Mouse (Mus musculus): ENCODE data around the gene Ldb1. TPM values are rescaled to one million over a fixed set of nuclear protein-coding genes. Genes with fewer than 3 reads are reported as not detected.

The Ldb1 gene
- polyA plus RNA-seq, 1 experiment from 2014 or later: 78.9 TPM

DNA sequence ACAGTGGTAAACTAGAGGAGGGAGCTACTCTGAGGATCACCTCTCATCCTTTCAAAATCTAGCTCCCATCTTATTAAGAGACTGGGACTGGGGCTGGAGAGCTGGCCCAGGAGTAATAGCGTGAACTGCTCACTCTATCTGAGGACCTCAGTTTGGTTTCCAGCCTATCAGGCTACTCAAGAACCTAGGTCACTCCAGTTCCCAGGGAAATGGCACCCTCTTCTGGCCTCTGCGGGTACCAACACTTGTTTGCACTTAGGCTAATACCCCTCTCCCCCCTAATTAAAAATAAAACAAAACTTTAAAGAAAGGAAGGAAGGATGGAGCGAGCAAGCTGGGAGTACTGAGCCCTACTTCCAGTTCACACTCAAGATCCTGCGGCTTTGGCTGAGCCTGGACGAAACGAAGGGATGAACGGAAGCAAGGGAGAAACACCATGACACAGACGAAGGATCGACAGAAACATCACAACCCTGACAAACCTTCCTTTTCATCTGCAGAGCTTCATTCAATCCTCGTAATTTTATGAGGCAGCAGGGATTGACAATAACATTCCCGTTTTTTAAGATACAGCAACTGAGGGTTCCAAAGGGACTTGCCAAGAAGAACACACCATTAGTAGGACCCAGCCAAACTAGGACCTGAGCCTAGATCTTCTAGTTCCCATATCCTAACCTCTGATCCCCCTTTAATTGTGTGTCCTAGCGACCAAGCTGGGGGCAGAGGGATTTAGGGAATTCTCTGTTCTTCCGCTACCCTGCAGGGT is 8.4 kb downstream of the Ldb1 start:
- Histone ChIP-seq H3K27ac (ENCODE audit: low read depth, low read length) (peak overlapping the region; percentile 98), H3K36me3 (ENCODE audit: control insufficient read depth, insufficient read depth, low read length) (peaks cover 50% of the 10 kb centered on the region), H3K4me2 (peak overlapping the region; percentile 92), H3K9me3 (ENCODE audit: control insufficient read depth, low read length) (no peaks in the 10 kb centered on the region), H3K27me3 (replicated peaks; ENCODE audit: control insufficient read depth, insufficient read depth, low read length) (no peaks in the 10 kb centered on the region), H3K4me1 (replicated peaks; ENCODE audit: control insufficient read depth, insufficient read depth, low read length) (peaks cover 42% of the 10 kb centered on the region), H3K9ac (ENCODE audit: low read depth, low read length) (peak overlapping the region; percentile 96), H3K4me3 (ENCODE audit: low read depth, low read length) (peak overlapping the region; percentile 95)
- ATAC-seq (replicated peaks; ENCODE audit: low FRiP score) (no peak), DNase-seq (ENCODE audit: low spot score) (no peak)
- WGBS: 63% methylated on average over 13 of the region's 13 CpGs

DNA sequence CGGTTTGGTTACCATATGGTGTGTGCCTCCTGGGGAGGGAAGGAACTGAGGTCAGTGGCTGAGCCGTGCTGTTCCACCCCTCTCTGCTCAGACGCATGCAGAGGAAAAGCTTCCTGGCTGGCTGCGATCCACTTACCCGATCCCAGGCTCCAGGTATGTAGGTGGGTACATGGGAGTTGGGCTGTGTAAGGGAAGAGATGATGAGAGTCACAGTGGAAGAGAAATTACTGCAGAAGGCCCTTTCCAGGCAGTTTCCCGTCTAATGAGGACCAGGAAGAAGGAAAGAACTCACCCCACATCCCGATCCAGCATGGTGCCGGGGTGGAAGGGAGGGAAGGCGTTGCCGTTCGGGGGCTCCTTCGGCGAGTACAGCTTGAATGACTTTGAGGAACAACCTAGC is 9.0 kb downstream of the Ldb1 start:
- H3K36me3 ChIP-seq (ENCODE audit: control insufficient read depth, insufficient read depth, low read length): peaks cover 55% of the 10 kb centered on the region
- no peaks in the 10 kb centered on the region for H3K9me3 ChIP-seq (ENCODE audit: control insufficient read depth, low read length)
- H3K27me3 ChIP-seq (replicated peaks; ENCODE audit: control insufficient read depth, insufficient read depth, low read length): no peaks in the 10 kb centered on the region
- peak overlapping the region; percentile 54 for H3K27ac ChIP-seq (ENCODE audit: low read depth, low read length)
- peak overlapping the region; percentile 28; the same call in 1 of the 2 replicates for H3K9ac ChIP-seq (ENCODE audit: low read depth, low read length)
- ATAC-seq (replicated peaks; ENCODE audit: low FRiP score) (no peak), DNase-seq (ENCODE audit: low spot score) (no peak)
- H3K4me1 ChIP-seq (replicated peaks; ENCODE audit: control insufficient read depth, insufficient read depth, low read length): peaks cover 37% of the 10 kb centered on the region
- peak overlapping the region; percentile 92 for H3K4me2 ChIP-seq
- WGBS: 91% methylated on average over 13 of the region's 13 CpGs
- H3K4me3 ChIP-seq (ENCODE audit: low read depth, low read length): peak overlapping the region; percentile 95

DNA sequence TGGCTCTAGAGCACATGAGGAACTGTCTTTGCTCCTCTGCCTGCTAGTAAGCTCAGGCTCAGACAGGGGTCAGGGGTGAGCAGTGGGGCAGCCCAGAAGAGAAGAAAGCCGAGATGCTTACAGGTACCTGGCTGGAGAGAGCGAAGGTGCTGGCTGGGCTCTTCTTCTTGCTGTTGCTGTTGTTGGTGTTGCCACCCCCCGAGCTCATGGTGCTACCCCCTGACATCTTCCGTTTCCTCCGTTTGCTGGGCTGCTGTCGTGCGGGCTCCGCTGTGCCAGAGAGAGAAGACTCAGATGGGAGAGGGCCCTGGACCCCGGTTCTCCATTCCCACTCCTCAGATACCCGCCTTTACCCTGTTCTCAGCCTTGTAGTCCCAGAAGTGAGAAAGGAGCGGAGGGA is 11.1 kb downstream of the Ldb1 start:
- no peak overlapping the region for H3K9ac ChIP-seq (ENCODE audit: low read depth, low read length)
- H3K4me3 ChIP-seq (ENCODE audit: low read depth, low read length): 0 out of 2 replicates have a peak overlapping the region, but pooled peaks have one; percentile 6
- no peak for DNase-seq (ENCODE audit: low spot score)
- H3K9me3 ChIP-seq (ENCODE audit: control insufficient read depth, low read length): no peaks in the 10 kb centered on the region
- ATAC-seq (replicated peaks; ENCODE audit: low FRiP score): no peak
- H3K27ac ChIP-seq (ENCODE audit: low read depth, low read length): peak overlapping the region; percentile 28; the same call in 1 of the 2 replicates
- no peak overlapping the region for H3K4me2 ChIP-seq
- H3K27me3 ChIP-seq (replicated peaks; ENCODE audit: control insufficient read depth, insufficient read depth, low read length): no peaks in the 10 kb centered on the region
- peaks cover 58% of the 10 kb centered on the region for H3K36me3 ChIP-seq (ENCODE audit: control insufficient read depth, insufficient read depth, low read length)
- peaks cover 26% of the 10 kb centered on the region for H3K4me1 ChIP-seq (replicated peaks; ENCODE audit: control insufficient read depth, insufficient read depth, low read length)
- 92% methylated on average over 11 of the region's 11 CpGs for WGBS

DNA sequence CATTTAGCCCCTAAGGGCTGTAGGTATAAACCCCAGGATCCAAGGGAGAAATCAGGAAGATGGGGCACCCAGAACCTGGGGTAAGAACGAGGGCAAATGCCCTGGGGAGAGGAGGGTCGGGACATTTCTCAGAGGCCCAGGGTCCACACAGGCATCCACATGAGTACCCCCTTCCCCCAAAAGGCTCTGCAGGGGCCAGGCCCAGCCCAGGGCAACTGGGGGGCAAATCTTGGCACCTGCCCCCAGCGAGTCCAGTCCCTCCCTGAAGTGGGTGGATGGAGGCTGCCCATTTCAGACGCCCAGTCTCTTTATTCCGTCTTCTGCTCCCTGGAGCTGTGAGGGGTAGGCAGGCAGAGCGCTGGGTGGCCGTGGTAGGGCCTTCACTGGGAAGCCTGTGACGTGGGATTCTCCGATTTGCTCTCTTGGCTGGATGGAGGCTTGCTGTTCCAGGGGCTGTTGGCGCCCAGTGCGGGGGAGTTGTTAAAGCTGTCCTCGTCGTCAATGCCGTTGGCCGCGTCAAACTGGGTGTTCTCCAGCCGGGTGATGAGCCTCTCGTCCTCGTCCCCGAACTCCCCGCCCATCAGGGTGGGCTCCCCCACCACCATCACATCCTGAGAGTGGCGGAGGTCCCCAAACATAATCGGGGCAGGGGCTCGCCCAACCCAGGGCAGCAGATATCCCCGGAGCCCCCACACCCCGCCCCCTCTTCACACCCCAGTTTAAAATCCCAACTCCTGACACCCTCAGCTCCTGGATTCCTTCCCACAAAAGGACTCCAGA is 12.1 kb downstream of the Ldb1 start:
- Histone ChIP-seq H3K9ac (ENCODE audit: low read depth, low read length) (no peak overlapping the region), H3K4me1 (replicated peaks; ENCODE audit: control insufficient read depth, insufficient read depth, low read length) (peaks cover 22% of the 10 kb centered on the region), H3K4me3 (ENCODE audit: low read depth, low read length) (no peak overlapping the region), H3K36me3 (ENCODE audit: control insufficient read depth, insufficient read depth, low read length) (peaks cover 56% of the 10 kb centered on the region), H3K27me3 (replicated peaks; ENCODE audit: control insufficient read depth, insufficient read depth, low read length) (no peaks in the 10 kb centered on the region), H3K27ac (ENCODE audit: low read depth, low read length) (no peak overlapping the region), H3K4me2 (no peak overlapping the region), H3K9me3 (ENCODE audit: control insufficient read depth, low read length) (no peaks in the 10 kb centered on the region)
- 91% methylated on average over 26 of the region's 26 CpGs for WGBS
- ATAC-seq (replicated peaks; ENCODE audit: low FRiP score) (no peak), DNase-seq (ENCODE audit: low spot score) (no peak)

DNA sequence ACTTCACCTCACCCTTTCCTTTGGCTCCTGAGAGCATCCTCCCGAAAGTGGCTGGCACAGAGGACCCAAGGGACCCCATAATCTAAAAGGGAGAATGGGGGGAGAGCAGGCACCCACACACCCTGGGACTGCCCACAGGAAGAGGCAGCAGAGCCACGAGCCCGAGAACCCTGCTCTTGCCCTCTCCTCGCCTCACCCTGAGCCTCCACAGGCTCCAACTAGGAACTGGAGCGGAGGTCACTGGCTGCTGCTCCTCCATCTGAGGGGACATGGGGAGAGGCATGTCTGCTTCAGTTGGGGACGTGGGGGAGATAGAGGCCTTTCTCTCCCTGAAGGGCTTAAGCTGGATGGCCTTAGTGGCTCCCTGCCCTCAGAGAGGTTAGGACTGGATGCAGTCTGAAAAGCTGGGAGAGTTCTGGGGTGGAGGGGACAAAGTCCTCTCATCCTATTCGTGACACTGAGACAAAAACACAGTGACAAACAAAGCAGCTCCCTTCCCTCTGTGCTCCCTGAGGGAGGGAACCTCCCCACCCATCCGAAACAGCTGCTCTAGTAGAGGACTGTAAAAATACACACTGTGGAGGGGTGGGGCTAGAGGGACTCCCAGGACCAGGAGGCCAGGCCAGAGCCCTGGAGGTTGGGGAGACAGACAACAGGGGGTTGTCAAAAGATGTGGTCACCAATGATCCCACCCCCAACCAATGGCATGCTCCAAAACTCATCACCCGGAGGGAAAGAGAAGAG is 13.2 kb downstream of the Ldb1 start:
- peak overlapping the region; percentile 58; the same call in 1 of the 2 replicates for H3K27ac ChIP-seq (ENCODE audit: low read depth, low read length)
- ATAC-seq (replicated peaks; ENCODE audit: low FRiP score): peak; percentile 29; the same call in 1 of the 2 replicates
- no peaks in the 10 kb centered on the region for H3K27me3 ChIP-seq (replicated peaks; ENCODE audit: control insufficient read depth, insufficient read depth, low read length)
- H3K36me3 ChIP-seq (ENCODE audit: control insufficient read depth, insufficient read depth, low read length): peaks cover 56% of the 10 kb centered on the region
- H3K9me3 ChIP-seq (ENCODE audit: control insufficient read depth, low read length): no peaks in the 10 kb centered on the region
- no peak overlapping the region for H3K4me2 ChIP-seq
- H3K4me1 ChIP-seq (replicated peaks; ENCODE audit: control insufficient read depth, insufficient read depth, low read length): peaks cover 16% of the 10 kb centered on the region
- 82% methylated on average over 9 of the region's 9 CpGs for WGBS
- H3K4me3 ChIP-seq (ENCODE audit: low read depth, low read length): no peak overlapping the region
- H3K9ac ChIP-seq (ENCODE audit: low read depth, low read length): no peak overlapping the region
- no peak for DNase-seq (ENCODE audit: low spot score)

DNA sequence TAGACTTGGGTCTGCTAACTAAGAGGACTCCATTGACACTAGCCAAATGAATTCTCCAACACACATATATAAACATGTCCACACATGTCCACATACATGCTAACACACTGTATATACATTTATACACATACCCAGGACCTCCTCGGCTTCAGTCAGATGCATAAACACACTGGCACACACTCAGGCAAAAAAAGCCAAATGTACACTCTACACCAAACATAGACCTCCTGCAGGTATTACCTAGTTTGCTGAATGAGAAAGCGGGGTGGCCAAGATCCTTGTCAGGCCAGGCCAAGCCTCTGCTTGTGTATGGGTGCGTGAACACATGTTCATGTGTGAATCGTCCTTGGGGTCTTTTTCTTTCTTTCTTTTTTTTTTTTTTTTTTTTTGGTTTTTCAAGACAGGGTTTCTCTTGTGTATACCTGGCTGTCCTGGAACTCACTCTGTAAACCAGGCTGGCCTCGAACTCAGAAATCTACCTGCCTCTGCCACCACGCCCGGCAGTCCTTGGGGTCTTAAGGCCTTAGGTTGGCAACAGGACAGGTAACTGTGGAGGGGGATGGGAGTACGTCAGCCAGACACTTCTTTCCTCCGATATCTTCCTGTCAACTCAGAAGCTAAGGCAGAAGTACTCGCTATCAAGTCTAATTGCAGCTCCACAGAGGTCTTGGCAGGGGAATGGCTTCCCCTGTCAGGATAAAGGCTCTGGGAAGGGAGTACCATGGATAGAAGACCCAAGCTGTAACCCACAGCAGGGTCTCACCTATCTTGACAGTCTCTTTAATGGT is 14.6 kb downstream of the Ldb1 start:
- WGBS: 91% methylated on average over 10 of the region's 10 CpGs

DNA sequence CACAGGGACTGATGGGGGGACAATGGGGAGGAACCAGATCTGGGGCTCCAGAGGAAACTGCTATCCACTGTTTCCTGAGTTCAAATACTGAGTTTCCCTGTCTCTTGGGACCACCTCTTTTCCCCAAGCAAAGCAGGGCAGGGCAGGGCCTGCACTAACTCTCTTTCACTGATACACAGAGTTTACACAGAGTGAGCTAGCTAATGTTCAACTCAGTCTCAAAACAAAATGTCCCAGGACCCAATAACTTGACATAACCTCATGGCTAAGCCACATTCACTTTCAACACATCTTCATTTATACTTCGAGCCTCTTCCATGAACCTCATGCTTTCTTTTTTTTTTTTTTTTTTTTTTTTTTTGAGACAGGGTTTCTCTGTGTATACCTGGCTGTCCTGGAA is 15.4 kb downstream of the Ldb1 start:
- no peak for ATAC-seq (replicated peaks; ENCODE audit: low FRiP score)
- Histone ChIP-seq H3K9me3 (ENCODE audit: control insufficient read depth, low read length) (no peaks in the 10 kb centered on the region), H3K36me3 (ENCODE audit: control insufficient read depth, insufficient read depth, low read length) (peaks cover 38% of the 10 kb centered on the region), H3K4me3 (ENCODE audit: low read depth, low read length) (no peak overlapping the region), H3K9ac (ENCODE audit: low read depth, low read length) (no peak overlapping the region), H3K27ac (ENCODE audit: low read depth, low read length) (no peak overlapping the region; the same call in 1 of the 2 replicates), H3K4me2 (no peak overlapping the region), H3K27me3 (replicated peaks; ENCODE audit: control insufficient read depth, insufficient read depth, low read length) (no peaks in the 10 kb centered on the region), H3K4me1 (replicated peaks; ENCODE audit: control insufficient read depth, insufficient read depth, low read length) (peaks cover 4% of the 10 kb centered on the region)
- DNase-seq (ENCODE audit: low spot score): no peak
- 86% methylated on average over 1 of the region's 1 CpGs for WGBS

More for the DNA sequence above, 14.6 kb downstream of the Ldb1 start:
- no peak for DNase-seq (ENCODE audit: low spot score)
- H3K4me2 ChIP-seq: no peak overlapping the region
- no peak overlapping the region for H3K4me3 ChIP-seq (ENCODE audit: low read depth, low read length)
- H3K9me3 ChIP-seq (ENCODE audit: control insufficient read depth, low read length): no peaks in the 10 kb centered on the region
- ATAC-seq (replicated peaks; ENCODE audit: low FRiP score): no peak
- H3K9ac ChIP-seq (ENCODE audit: low read depth, low read length): no peak overlapping the region
- peaks cover 45% of the 10 kb centered on the region for H3K36me3 ChIP-seq (ENCODE audit: control insufficient read depth, insufficient read depth, low read length)
- no peak overlapping the region for H3K27ac ChIP-seq (ENCODE audit: low read depth, low read length)
- H3K27me3 ChIP-seq (replicated peaks; ENCODE audit: control insufficient read depth, insufficient read depth, low read length): no peaks in the 10 kb centered on the region
- H3K4me1 ChIP-seq (replicated peaks; ENCODE audit: control insufficient read depth, insufficient read depth, low read length): peaks cover 7% of the 10 kb centered on the region
